Mouse (Mus musculus) frontal cortex, postnatal 36 days (tissue): ENCODE measurements around the gene Rad51d.

Experiments used
- DNase-seq, 2 experiments: peaks; one replicate each; pipeline ENCODE4 v3.0.0; 2022; ENCODE audit warnings: low spot score in 2 of 2

The Rad51d gene

DNA sequence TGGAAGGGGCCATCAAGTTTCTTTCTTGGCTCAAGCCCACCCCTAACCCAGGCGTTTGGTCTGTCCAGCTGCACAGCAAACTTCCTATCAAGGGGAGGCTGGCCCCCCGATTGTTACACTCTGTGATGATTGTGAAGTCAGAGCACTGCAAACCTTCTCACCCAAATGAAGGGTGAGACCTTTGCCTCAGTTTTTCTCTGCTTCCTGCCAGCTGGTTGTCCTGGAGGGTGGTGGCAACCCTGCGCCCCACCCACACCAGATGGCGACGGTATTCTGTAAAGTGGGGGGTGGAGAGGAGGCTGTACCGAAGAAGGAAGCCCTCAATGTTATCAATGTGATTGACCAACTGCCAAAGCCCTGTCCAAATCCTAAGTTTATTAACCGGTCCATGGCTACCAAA is 1.5 kb upstream of the Rad51d start, which contains the start of gene Fndc8:
TSS of gene Fndc8 (plus strand) at position 189 of the 400 bp plus-strand sequence.
- no peak for DNase-seq

DNA sequence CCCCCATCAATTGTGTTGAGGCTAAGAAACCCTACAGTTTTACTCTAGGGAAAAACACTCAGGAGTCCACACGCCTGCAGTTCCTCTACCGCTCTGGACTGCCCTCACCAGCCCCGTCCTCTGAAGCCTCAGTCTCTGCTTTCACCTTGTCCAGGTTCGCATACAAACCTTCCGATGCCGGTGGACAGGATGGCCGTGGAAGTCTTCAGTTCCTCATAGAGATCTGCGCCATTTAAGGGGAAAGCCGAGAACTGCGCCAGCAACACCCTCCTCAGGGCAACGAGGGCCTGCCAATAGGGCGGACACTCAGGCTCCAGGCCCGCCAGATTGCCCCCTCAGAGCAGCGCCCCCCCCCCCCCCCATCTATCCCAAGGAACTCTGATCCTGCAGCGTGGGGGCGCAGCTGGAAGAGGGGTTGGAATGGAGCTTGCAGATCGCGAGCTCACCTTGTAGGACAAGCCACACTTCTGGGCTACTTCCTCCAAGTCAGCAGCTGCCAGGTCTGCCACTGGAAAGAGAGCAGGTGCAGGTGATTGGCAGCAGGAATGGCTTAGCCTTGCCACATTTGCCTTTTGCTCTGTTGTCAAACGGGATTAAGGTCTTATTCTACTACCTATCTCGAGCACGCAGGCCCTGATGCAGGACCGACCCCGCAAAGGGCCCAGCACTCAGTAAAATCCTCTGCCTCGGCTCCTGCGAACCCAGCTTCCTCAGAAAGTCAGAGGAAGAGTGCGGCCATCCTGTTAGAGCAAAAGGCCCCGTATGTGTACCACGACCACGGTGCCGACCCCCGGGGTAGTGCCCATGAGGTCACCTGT is 681 bp downstream of the Rad51d start:
- DNase-seq, result no peak

GRCm38 (mm10) chr11:82888491-82888946 is 1.9 kb downstream of the Rad51d start:
- peak in 1 of 2 experiments; percentile 11 for DNase-seq

GRCm38 (mm10) chr11:82886559-82886958 is 3.9 kb downstream of the Rad51d start:
- no peak for DNase-seq

DNA sequence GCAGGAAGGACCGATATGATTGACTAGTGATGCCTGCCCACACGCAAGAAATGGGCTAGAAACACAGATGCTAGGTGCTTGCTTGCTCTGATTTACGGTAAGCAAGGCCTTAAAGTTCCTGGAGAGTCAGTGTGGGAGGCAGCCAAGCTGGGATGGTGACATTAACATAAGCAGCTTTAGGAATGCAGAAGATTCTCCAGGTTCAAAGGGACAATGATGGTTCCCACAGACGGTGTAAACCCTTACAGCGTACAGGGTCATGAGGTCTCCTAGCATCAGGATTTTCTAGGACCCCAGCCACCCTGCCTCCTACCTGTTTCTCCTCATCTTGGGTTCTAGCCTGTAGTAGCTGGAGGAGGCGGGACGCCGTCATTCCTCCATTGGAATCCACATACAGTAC is 7.2 kb downstream of the Rad51d start:
- no peak for DNase-seq

GRCm38 (mm10) chr11:82877726-82878344 is 12.6 kb downstream of the Rad51d start:
- DNase-seq, result no peak

DNA sequence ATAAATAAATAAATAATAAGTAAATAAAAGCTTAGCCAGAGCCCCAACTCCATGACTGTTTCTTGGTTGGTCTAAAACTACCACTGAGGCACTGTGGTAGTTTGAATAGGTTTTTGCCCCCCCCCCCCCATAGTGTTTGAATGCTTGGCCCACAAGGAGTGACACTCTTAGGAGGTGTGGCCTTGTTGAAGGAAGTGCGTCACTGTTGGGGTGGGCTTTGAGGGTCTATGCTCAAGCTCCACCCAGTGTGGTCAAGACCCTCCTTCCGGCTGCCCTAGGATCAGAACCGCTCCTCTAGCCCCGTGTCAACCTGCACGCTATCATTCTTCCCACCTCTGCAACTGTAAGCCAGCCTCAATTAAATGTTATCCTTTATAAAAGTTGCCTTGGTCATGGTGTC is 14.8 kb downstream of the Rad51d start:
- no peak for DNase-seq

DNA sequence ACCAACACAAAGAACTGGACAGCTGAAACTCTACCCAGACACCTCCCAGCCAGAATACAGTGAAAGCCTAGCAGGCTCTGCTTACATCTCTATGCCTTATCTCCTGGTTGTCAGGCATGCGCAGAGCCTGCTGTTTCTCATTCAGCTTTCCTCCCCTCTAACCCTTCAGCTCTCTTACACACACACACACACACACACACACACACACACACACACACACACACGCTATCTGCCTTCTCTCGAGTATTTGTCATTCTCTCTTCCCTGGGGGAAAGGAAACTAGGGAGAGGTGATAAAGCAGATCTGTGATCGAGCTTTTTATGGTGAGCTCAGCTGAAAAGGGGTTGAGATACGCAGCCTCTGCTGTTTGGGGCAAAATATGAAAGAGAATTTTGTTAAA is 15.5 kb downstream of the Rad51d start:
- DNase-seq, result no peak

GRCm38 (mm10) chr11:82871031-82871446 is 19.4 kb downstream of the Rad51d start, which contains the start of gene Rffl:
Gene Rffl, minus strand, starts transcription at chr11:82871210.
- DNase-seq, result peak; percentile 87 to 91

DNA sequence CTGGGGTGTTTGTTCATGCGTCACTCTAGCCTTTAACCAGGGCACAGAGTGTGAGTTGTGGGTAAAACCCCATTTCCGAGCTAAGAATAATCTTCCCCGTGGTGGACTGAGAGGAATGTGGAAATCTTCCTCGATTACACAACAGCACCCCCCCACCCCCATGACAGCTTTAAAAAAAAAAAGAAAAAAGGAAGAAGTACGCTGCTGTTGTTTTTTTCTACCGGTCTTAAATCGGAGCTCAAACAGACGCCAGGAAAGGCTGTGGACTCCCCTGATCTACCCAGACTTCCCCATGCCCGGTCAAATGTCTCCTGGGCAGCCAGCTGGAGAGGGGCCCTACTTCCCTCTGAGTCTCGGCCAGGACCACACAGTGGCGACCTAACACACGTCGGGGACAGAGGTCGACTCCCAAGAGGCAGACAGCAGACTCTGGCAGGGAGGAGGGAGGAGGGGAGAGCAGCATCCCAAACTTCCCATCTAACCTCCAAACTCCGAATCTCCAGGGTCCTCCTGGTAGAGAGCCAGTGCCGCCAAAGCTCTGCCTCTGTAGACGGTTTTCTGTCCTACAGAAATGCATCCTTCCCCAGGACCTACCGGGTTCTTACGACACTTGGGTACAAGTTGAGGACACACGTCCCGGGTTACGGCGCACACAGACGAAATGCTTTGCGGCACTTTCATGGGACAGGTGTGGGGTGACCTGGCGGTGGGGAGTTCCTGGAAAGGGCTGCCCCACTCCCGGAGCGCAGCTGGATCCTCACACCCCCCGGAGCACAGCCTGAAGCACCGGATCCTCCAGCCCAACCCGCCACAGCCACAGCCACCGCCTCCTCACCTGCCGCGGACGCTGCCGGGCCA is 20.0 kb downstream of the Rad51d start:
- DNase-seq, result peak; percentile 33 to 35

DNA sequence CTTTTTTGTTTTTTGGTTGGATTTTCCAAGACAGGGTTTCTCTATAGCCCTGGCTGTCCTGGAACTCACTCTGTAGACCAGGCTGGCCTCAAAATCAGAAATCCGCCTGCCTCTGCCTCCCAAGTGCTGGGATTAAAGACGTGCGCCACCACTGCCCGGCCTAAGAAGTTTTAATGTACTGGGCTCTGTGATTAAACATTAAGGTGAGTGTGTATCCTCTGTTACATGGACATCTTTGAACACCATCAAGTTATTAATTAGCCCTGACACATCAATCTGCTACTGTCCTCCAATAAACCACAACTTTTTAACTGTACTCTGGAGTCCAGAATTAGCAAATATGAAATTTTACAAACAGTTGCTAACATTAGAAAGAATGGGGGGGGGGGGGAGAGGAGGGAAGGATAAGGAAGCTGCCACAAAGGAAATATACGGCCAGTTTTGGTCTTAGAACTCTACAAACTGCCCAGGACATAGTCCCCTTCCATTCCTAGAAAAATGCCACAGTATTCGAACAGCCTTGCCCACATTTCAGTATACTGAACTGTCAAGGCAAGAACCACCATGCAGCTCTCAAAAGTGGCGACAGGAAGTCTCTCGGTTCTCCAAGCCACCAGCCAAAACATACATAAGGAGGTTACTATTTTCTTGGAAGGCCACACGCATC is 20.8 kb downstream of the Rad51d start:
- DNase-seq, result no peak

GRCm38 (mm10) chr11:82867956-82868355 is 22.5 kb downstream of the Rad51d start:
- DNase-seq, result no peak

- no peak for DNase-seq
Observed at GRCm38 (mm10) chr11:82866850-82867564, 23.4 kb downstream of the Rad51d start.

DNA sequence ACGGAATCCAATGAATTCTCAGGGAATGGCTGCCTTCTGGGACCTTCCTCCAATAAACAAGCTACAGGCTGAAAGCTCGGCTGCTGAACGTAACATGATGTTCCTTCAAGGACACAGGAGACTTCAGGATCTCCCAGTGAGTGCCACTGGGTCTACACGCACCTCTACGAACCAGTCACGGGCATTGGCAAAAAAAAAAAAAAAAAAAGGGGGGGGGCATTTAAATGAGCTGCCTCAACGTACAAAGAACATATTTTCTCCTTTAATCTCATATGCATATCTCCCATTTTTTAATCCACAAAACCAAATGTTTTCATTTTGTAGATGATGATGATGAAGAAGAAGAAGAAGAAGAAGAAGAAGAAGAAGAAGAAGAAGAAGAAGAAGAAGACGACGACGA is 24.5 kb downstream of the Rad51d start:
- no peak for DNase-seq

GRCm38 (mm10) chr11:82863488-82863931 is 26.9 kb downstream of the Rad51d start:
- no peak for DNase-seq

GRCm38 (mm10) chr11:82863059-82863458 is 27.4 kb downstream of the Rad51d start:
- DNase-seq, result no peak

DNA sequence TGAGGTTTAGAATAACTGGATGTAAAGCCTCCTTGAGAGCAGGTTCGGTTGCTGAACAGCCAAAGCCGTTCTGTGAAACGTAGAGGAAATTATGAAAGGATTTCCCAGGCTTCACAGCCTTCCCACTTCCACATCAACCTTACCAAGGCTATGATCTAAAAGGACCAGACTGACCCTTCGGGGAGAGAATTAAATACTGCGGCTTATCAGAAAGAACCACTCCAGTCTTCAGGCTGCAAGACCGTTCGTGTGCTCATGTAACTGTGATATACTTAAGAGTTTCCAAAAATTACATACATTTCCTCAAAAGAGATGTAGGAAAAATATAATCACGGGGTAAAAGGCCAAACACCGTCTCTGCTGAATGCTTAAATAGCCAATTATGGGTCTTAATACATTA is 27.8 kb downstream of the Rad51d start:
- DNase-seq, result no peak

DNA sequence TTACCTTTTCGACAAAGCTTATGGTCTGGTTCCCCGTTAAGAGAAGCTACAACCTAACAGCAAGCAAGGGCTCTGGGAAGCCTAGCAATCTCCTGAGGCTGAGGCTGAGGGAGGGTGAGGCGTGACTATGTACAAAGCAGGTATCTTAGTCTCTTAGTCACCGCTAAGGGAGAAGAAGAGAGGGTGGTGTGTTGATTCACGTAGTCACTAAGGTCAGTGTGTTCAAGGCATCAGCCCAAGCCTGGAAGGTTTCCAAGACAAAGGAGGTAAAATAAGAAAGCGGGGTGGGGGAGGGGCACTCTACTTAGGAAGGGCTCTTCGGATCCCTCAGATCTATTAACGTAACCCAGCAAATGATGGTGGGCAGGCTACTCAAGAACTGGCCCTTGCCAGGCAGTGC is 28.9 kb downstream of the Rad51d start:
- DNase-seq, result no peak

GRCm38 (mm10) chr11:82860759-82861158 is 29.7 kb downstream of the Rad51d start:
- DNase-seq, result no peak

GRCm38 (mm10) chr11:82857307-82857848 is 33.0 kb downstream of the Rad51d start:
- DNase-seq, result no peak

DNA sequence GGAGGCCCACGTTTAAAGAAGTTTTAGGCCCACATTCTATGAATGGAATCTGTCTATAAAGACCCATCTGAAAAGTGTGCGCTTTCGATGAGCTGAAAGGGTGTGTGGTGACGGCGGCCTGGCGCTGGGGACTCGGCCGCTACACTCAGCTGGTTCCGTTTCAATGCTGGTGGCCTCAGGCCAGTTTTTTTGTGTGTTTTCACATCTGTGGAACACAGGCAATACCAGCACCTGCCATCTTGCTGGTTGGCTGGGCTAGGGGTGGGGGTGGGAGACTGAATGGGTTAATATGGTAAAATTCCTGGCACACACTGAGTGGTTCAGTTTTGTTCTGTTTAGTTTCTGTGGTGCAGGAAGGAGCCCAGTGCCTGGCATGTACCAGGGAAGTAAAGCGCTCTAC is 34.4 kb downstream of the Rad51d start:
- no peak for DNase-seq
